Mouse (Mus musculus): ENCODE measurements at regions not wholly inside any gene's neighbourhood (a gene's known extent, or its start where the extent isn't known, plus 50 kb on each side); places are given as distances from the start of the nearest gene placed in this dataset.

- DNase-seq: no peak
These were observed 799.6 kb downstream of the Nr2f2 start for GRCm38 (mm10) chr7:69566949-69567348.

GRCm38 (mm10) chr7:69564432-69564831 is 802.1 kb downstream of the Nr2f2 start:
- DNase-seq: no peak

DNA sequence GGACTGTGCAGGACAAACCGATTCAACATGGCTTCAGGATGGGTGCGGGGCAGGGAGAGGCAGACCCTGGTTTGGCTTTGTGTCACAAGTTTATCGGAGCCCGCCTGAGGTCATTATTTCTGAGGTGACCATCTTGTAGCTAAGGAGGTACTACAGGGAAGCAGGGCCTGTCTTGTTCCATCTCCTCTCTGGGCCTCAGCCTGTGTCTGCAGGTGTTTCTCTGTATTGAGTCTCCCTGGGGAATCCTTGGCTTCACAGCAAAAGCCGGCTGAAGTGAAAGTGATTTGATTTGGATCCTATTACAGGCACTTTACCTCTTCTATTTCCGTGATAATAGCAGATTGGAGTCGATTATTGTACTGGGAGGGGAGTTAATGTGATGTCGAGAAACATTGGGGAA is 805.7 kb upstream of the Arrdc4 start:
- DNase-seq: no peak

GRCm38 (mm10) chr7:69553981-69554380 is 804.9 kb upstream of the Arrdc4 start:
- DNase-seq: no peak

GRCm38 (mm10) chr7:69536072-69536471 is 787.0 kb upstream of the Arrdc4 start:
- DNase-seq: no peak

DNA sequence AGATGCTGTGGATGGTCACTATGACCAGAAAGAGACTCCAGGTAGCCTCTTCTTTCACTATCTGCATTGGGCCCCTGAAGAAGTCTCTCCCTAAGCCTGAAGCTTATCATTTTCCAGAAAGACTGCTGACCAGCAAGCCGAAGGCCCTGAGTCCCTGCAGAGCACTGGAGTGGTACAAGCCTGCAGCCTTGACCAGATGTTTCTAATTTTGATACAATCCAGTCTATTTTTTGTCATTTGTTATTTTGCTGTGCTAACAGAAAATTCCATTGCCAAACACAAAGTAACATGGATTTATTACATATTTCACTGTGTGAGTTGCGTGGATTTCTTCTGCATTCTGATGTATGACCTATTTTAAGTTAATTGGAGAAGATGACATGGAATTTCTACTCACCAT is 764.9 kb upstream of the Arrdc4 start:
- no peak for DNase-seq

DNA sequence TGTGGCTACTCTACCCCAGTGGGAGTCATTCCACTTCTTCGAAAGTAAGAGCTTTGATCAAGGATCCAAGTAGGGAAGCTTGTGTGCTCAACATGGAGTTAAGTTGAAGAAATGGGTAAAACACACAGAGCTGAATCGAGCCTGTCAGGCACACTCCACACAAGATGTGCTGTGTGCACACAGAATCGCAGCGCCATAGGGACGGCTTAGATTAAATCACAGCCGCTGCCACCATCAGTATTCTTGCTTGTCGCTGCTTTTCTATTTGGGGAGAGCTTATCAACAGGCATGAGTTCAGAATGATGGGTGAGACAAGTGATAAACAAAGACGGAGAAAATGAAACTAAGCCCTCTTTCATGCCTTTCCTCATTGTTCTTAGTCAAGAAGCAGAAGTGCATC is 761.3 kb upstream of the Arrdc4 start:
- DNase-seq: peak; percentile 34

GRCm38 (mm10) chr7:69493062-69493930 is 744.3 kb upstream of the Arrdc4 start:
- peak; percentile 32 for DNase-seq

DNA sequence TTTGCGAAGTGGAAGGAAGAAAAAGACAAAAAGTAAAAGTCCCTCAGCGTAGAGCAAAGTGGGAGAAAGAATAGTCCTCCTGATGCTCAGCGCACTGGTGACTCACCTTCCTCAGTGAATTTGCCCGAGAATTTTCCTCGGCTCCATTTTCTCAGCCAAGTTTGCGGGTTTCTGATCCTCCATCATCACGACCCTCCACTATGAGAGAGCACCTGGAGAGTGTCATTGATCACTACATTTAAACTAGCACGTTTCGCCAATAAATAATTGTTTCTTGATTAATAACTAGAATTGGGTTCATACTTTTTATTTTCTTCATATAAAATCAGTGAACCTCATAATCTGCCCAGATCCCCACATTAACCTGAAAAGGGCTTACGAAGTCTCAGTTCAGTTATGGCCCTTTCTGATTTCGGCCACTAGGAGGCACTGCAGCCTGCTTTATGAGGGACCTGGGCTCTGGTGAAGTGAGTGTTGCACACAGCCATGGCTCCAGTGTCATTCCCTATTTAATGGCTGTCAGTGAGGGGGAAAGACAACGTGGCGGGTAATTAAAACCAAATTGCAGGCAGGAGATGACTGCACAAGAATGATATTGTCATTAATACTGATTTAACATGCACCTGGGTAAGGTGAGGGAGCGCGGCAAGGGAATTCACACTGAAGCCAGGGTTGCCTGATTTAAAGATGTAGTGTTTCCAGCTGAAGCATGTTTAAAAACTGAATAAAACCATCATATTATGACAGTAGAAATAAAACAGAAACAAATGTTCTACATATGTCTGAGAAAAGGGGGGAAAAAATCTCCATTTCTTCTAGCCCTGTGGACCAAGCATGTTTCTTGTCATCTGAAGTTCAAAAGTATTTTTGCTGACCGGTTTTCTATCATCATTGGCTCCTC is 741.8 kb upstream of the Arrdc4 start:
- DNase-seq: peak; percentile 88

DNA sequence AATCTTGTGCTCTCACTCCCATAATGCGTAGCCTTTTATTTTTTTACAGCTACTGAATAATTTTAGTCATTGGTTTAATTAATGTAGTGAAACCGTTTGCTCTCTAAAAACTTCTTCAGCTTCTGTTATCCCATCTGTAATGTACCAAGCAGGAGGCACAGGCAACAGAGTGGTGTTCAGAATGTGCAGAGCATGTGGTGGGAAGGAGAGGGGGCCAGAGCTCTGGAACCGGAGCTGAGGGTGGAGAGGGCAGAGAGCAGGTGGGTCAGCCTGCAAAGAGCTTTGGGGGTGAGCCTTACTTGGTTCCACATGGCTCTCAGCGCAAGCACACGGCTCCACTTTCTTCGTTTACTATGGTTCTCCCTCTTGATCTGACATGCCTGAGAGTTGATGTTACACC is 739.6 kb upstream of the Arrdc4 start:
- no peak for DNase-seq

DNA sequence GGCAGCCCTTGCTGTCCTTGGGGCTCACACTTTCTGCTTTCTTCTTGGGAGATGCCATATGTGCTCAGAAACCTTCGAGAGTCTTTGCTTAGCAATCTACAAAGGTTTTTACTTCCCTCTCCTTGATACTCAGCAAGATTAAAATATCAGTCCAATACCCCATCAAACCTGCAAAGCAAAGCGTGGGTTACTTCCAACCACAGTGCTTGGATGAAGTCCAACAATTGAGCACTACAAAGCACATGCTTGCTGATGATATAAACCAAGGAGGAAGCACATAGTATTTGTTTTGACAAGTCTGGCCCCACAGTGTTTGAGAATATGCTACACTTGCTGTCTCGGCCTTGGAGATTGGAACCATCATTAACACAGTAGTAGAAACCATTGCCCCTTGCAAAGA is 738.1 kb upstream of the Arrdc4 start:
- no peak for DNase-seq

DNA sequence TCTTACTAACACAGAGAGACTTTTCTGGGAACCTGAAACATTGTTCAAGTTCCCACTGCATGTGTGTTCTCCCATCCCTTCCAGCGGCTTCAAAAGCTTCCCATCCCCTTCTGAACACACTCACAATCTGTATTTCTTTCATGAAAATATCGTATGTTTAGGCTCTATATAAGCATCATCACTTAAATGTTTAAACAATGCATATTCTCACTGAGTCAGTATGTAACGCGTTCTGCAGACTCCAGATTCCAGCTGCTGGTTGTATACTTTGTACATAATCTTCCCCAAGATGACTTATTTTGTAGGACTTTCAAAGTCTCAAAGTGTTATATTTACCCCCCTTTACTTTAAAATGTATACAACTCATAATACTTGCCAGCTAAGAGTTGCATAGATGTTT is 735.5 kb upstream of the Arrdc4 start:
- no peak for DNase-seq

All from retina, postnatal 1 day (tissue).